Mouse (Mus musculus) neural tube, embryonic 14.5 days (tissue): Measurements from ENCODE around the gene Mfap3. TPM values are rescaled to one million over a fixed set of nuclear protein-coding genes. Genes with fewer than 3 reads are reported as not detected.

Experiments used
- ATAC-seq: fragments of 200-750 bp; cut with Nextera tagmentation; 2 replicates; pipeline ENCODE4 v1.8.0; 2017; ENCODE audit warnings: low read depth, mild to moderate bottlenecking, moderate TSS enrichment, moderate library complexity
- H3K27ac ChIP-seq: fragments of 300-500 bp; sonication (generic); 2 replicates; pipeline ENCODE4 v1.5.1; 2014; ENCODE audit warnings: low read depth, mild to moderate bottlenecking, control low read depth, low read length, moderate library complexity, mixed read lengths
- H3K27me3 ChIP-seq: fragments of 300-500 bp; sonication (generic); 2 replicates; pipeline ENCODE4 v1.6.1; 2014; ENCODE audit warnings: low read length; ENCODE audit not compliant: control insufficient read depth, insufficient read depth
- H3K36me3 ChIP-seq: fragments of 300-500 bp; sonication (generic); 2 replicates; pipeline ENCODE4 v1.6.1; 2014; ENCODE audit warnings: low read length, mixed read lengths; ENCODE audit not compliant: control insufficient read depth, insufficient read depth
- H3K4me1 ChIP-seq: fragments of 300-500 bp; sonication (generic); 2 replicates; pipeline ENCODE4 v1.6.1; 2014; ENCODE audit warnings: low read length; ENCODE audit not compliant: control insufficient read depth, insufficient read depth
- H3K4me2 ChIP-seq: fragments of 300-500 bp; sonication (generic); 2 replicates; pipeline ENCODE4 v1.6.1; 2014; ENCODE audit warnings: mild to moderate bottlenecking, low read depth, low read length, control low read depth
- H3K4me3 ChIP-seq: fragments of 300-500 bp; sonication (generic); 2 replicates; pipeline ENCODE4 v1.5.1; 2014; ENCODE audit warnings: low read depth, low read length, control low read depth, mixed read lengths
- H3K9ac ChIP-seq: fragments of 300-500 bp; sonication (generic); replicated peaks from 2 replicates; pipeline ENCODE4 v1.6.1; 2014; ENCODE audit warnings: low read depth, mild to moderate bottlenecking, control low read depth, low read length, mixed read lengths
- H3K9me3 ChIP-seq: fragments of 300-500 bp; sonication (generic); 2 replicates; pipeline ENCODE4 v1.6.1; 2016; ENCODE audit warnings: low read length; ENCODE audit not compliant: control insufficient read depth
- WGBS: fragments of 180-500 bp; shearing (Covaris S2); extraction: QIAGEN DNeasy Blood & Tissue Kit; methylation state at CpG from one replicate; pipeline ENCODE4 v1.1.7; 2014; 5-methylcytosine and 5-hydroxymethylcytosine counted together
- polyA plus RNA-seq: library from polyadenylated mRNA; unstranded; fragments of >200 nt; fragmentation: Nextera tagmentation; extraction: Ambion mirVana; gene quantifications from 2 replicates; pipeline ENCODE4 v1.2.1, GENCODE M21; 2014

The Mfap3 gene
- polyA plus RNA-seq, result 59.3 and 65.4 TPM in 2 replicates

GRCm38 (mm10) chr11:57518091-57518750 lies at the start of gene Mfap3, which contains the start of gene Fam114a2:
Gene Mfap3 (plus strand): TSS chr11:57518664.
Gene Fam114a2 (minus strand): TSS chr11:57518617.
- WGBS, result under 1% methylated on average over 59 of the region's 59 CpGs
- Histone ChIP-seq H3K9ac (peak within 1 kb of the TSS; percentile 83), H3K4me1 (peaks cover 17% of the 10 kb centered on the region), H3K36me3 (no peaks in the 10 kb centered on the region), H3K4me2 (peak within 1 kb of the TSS; percentile 63), H3K27ac (peak within 1 kb of the TSS; percentile 81), H3K27me3 (no peaks in the 10 kb centered on the region), H3K4me3 (peak within 1 kb of the TSS; percentile 88), H3K9me3 (no peaks in the 10 kb centered on the region)
- ATAC-seq, result peak; percentile 97

DNA sequence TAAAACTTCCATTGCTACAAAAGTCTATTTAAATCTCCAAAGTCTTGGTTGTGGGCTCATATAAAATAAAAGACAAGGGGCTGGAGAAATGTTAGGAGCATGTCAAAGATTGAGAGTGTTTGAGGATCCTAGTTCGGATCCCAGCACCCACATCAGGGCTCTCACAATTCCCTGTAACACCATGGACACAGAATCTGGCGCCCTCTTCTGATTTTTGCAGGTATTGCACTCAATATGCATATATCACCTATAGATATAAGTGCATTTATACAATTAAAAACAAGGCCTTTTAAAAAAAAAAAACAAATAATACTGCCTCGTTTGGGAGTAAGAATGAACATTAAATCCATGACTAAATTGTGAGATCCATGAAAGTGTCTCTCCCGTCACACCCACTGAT lies 49.8 kb upstream of the Mfap3 start:
- Histone ChIP-seq H3K27me3 (no peaks in the 10 kb centered on the region; the same call in 1 of the 2 replicates), H3K4me3 (no peak overlapping the region), H3K4me1 (0 out of 2 replicates have a peak, but pooled peaks cover 2% of the 10 kb centered on the region), H3K9ac (no peak overlapping the region), H3K9me3 (no peaks in the 10 kb centered on the region), H3K4me2 (no peak overlapping the region), H3K36me3 (no peaks in the 10 kb centered on the region), H3K27ac (no peak overlapping the region)
- no peak for ATAC-seq
- WGBS, result 79% methylated on average over 4 of the region's 4 CpGs

DNA sequence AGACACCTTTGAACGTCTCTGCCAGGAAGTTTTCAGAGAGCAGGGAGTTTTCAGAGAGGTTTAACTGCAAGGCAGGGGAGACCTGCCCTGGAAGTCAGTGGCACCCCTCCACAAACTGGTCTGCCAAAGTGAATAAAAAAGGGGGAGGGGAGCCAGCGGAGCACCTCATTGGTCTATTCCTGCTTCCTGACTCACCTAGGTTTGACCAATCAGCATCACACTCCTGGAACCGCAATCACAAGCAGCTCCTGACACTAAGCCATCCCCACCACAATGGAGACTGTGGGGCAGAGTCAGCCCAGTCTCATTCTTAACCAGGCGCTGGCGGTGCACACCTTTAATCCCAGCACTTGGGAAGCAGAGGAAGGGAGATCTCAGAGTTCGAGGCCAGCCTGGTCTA lies 48.4 kb upstream of the Mfap3 start:
- Histone ChIP-seq H3K4me2 (no peak overlapping the region), H3K27me3 (no peaks in the 10 kb centered on the region; the same call in 1 of the 2 replicates), H3K27ac (no peak overlapping the region), H3K36me3 (no peaks in the 10 kb centered on the region), H3K4me1 (0 out of 2 replicates have a peak, but pooled peaks cover 2% of the 10 kb centered on the region), H3K9me3 (no peaks in the 10 kb centered on the region), H3K9ac (no peak overlapping the region), H3K4me3 (no peak overlapping the region)
- ATAC-seq, result no peak
- WGBS, result 57% methylated on average over 6 of the region's 6 CpGs

DNA sequence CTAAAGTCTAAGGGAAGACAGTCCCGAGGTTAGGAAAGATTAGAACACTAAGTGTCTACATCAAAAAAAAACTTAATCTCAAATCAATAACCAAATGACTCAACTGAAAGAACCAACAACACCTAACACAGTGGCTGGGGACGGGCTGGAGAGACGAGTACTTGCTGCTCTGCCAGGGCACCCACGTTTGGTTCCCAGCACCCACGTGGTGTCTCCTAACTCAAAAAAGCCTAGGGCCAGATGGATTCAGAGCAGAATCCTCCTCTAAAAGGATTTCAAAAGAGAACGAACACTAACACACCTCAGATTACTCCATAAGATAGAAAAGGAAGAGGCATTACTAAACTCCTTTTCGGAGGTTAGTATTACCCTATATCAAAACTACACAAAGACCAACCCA lies 47.5 kb upstream of the Mfap3 start:
- Histone ChIP-seq H3K4me3 (no peak overlapping the region), H3K27me3 (no peaks in the 10 kb centered on the region; the same call in 1 of the 2 replicates), H3K9me3 (no peaks in the 10 kb centered on the region), H3K9ac (no peak overlapping the region), H3K4me1 (0 out of 2 replicates have a peak, but pooled peaks cover 2% of the 10 kb centered on the region), H3K27ac (no peak overlapping the region), H3K4me2 (no peak overlapping the region), H3K36me3 (no peaks in the 10 kb centered on the region)
- 89% methylated on average over 7 of the region's 7 CpGs for WGBS
- no peak for ATAC-seq

DNA sequence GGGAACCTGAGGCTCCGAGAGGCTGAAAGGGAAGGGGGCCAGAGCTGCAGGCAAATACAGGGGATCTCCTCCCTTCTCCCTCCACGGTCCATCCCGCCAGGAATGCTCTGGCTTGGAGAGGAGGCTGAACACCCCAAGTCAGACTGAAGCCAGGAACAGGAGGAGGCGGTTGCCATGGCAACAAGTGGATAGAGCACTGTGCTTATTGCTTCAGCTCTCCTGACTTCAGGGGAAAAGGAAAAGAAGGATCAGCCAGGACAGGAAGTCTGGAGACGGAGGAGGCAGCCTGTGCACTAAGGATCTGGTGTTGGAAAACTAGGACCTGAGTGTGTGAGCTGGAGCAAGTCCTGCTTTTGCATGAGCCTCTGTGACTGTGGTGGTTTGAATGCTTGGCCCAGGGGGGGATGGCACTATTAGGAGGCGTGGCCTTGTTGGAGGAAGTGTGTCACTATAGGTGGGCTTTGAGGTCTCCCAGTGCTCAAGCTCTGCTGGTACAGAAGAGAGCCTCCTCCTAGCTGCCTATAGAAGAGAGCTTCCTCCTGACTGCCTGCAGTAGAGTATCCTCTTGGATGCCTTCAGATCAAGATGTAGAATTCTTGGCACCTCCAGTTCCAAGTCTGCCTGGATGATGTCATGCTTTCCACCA lies 44.0 kb upstream of the Mfap3 start:
- WGBS, result 58% methylated on average over 6 of the region's 6 CpGs
- Histone ChIP-seq H3K36me3 (no peaks in the 10 kb centered on the region), H3K4me3 (no peak overlapping the region), H3K4me1 (no peaks in the 10 kb centered on the region), H3K9ac (no peak overlapping the region), H3K27ac (no peak overlapping the region), H3K27me3 (no peaks in the 10 kb centered on the region), H3K4me2 (no peak overlapping the region), H3K9me3 (no peaks in the 10 kb centered on the region)
- ATAC-seq, result no peak

DNA sequence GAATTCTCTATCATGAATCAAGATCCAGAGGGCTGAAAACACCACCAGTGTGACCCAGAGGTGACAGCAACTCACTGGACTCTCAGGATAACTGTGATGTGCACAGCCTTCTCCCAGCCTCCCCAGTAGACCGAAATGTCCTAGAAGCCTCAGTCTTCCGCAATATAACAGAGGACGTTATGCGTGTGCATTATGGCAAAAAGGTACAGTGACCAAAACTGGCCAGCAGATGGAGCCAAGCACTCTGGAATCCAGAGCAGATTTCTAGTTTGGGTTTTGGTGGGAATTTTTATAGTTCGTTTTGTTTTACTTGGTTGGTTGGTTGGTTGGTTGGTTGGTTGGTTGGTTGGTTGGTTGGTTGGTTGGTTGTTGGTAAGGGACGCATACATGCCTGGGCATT lies 43.3 kb upstream of the Mfap3 start:
- no peaks in the 10 kb centered on the region for H3K4me1 ChIP-seq
- no peaks in the 10 kb centered on the region for H3K9me3 ChIP-seq
- no peak overlapping the region for H3K4me3 ChIP-seq
- no peaks in the 10 kb centered on the region for H3K27me3 ChIP-seq
- no peak overlapping the region for H3K27ac ChIP-seq
- 46% methylated on average over 6 of the region's 6 CpGs for WGBS
- no peak overlapping the region for H3K9ac ChIP-seq
- no peaks in the 10 kb centered on the region for H3K36me3 ChIP-seq
- ATAC-seq, result no peak; the same call in 1 of the 2 replicates
- no peak overlapping the region for H3K4me2 ChIP-seq

DNA sequence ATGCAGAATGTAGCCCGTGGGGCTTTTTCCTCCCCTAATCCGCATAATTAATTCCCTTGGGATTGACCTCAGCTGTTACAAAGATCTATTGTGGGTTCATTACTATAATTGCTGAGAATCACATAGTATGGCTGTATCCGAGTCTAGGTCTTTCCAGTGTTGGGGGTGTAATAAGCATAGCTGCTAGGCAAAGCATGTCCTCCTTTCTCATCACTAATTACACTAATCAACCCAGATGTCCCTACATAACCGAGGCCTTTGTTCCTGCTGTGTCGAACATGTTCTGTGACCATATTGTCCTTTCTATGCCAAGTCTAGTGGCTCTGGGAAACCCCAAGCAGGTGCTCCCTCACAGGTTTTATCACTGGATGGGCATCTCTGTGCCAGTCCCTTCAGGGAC lies 40.4 kb upstream of the Mfap3 start:
- Histone ChIP-seq H3K36me3 (peaks cover under 1% of the 10 kb centered on the region; the same call in 1 of the 2 replicates), H3K4me3 (no peak overlapping the region), H3K27ac (no peak overlapping the region), H3K9me3 (no peaks in the 10 kb centered on the region), H3K4me2 (no peak overlapping the region), H3K9ac (no peak overlapping the region), H3K27me3 (no peaks in the 10 kb centered on the region), H3K4me1 (no peaks in the 10 kb centered on the region)
- WGBS, result 27% methylated on average over 5 of the region's 5 CpGs
- peak; percentile 70; the same call in 1 of the 2 replicates for ATAC-seq

- Histone ChIP-seq H3K4me1 (no peaks in the 10 kb centered on the region), H3K9me3 (no peaks in the 10 kb centered on the region), H3K36me3 (peaks cover 56% of the 10 kb centered on the region), H3K27me3 (no peaks in the 10 kb centered on the region), H3K4me3 (no peak overlapping the region), H3K27ac (no peak overlapping the region), H3K9ac (no peak overlapping the region), H3K4me2 (no peak overlapping the region)
- ATAC-seq, result no peak
- 71% methylated on average over 5 of the region's 5 CpGs for WGBS
These were observed 30.0 kb upstream of the Mfap3 start for GRCm38 (mm10) chr11:57488436-57488835.

DNA sequence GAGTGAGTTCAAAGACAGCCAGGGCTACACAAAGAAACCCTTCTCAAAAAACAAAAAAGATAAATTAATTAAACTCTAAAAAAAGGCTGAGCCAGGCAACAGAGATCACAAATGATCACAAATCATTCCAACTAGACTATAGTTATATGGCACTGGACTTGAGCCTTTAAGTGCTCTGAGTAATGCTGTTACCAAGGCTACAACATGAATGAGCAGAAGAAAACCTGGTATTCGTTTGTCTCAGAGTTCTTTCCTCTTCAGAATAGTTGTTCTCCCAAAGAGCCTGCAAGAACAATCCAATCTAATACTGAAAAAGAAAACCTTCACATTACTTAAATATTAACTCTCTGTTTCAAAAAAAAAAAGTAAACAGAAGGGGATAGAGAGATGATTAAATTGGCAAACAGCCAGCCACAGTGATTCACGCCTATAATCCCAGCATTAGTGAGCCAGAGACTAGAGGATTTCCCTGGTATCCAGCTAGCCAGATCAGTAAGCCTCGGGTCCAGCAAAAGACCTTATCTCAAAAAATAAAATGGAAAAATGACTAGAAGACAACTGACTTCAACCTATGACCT lies 21.9 kb upstream of the Mfap3 start:
- ATAC-seq, result no peak
- no peak overlapping the region for H3K4me3 ChIP-seq
- no peak overlapping the region for H3K9ac ChIP-seq
- H3K4me1 ChIP-seq, result no peaks in the 10 kb centered on the region
- no peaks in the 10 kb centered on the region for H3K9me3 ChIP-seq
- H3K27ac ChIP-seq, result no peak overlapping the region
- H3K27me3 ChIP-seq, result no peaks in the 10 kb centered on the region
- WGBS, result 29% methylated on average over 3 of the region's 3 CpGs
- peaks cover 29% of the 10 kb centered on the region for H3K36me3 ChIP-seq
- no peak overlapping the region for H3K4me2 ChIP-seq
